7 mouse cellular contexts compared by ENCODE assay signal in genomic region chr2:52894983-52895621, GRCm38 (mm10). TPM values are rescaled to one million over a fixed set of nuclear protein-coding genes. Genes with fewer than 3 reads are reported as not detected.
DNase-seq lines count a peak whose midpoint lies in the region; ATAC-seq and TF ChIP-seq lines count a peak whose summit lies in the region.

No protein-coding gene starts in this region.

- H3K79me3 ChIP-seq in C2C12 (ENCODE audit: low read depth), result peaks cover 4% of the 10 kb centered on the region

- no peaks in the 10 kb centered on the region for H3K27me3 ChIP-seq in C2C12 (ENCODE audit: control insufficient read depth, insufficient read depth, insufficient read length)

- no peak for TF ChIP-seq CTCF in C2C12 (IDR thresholded peaks at IDR 0.05; ENCODE audit: control insufficient read depth, insufficient read depth, insufficient read length)
- no peak for TF ChIP-seq CTCF in gastrocnemius, adult 2 months (IDR thresholded peaks at IDR 0.05)

- intact Hi-C loops in gastrocnemius, adult 2 months (cut with DNase I), result loop anchor here (5.0 kb wide), 1 partner anchor 42 kb away; no protein-coding TSS in a partner anchor

- H3ac ChIP-seq in C2C12 (ENCODE audit: control insufficient read depth, insufficient read length, low read depth), result no peak overlapping the region

- ATAC-seq in megakaryocyte, adult 5-6 weeks (ENCODE audit: poor library complexity, severe bottlenecking), result peak; percentile 90

- peak; percentile 92 for DNase-seq in 3T3-L1 (ENCODE audit: low read depth, low spot score)
- DNase-seq in gastrocnemius, adult 2 months, result peak; percentile 89
- DNase-seq in kidney, adult 8-10 months, result peak; percentile 70
- no peak for DNase-seq in right cerebral cortex, adult 2 months (ENCODE audit: low spot score in 2 of 2)
- no peak for DNase-seq in embryo, embryonic 10 days (ENCODE audit: low spot score)

- H3K4me3 ChIP-seq in C2C12 (ENCODE audit: insufficient read depth, poor library complexity, severe bottlenecking), result no peak overlapping the region
- H3K4me3 ChIP-seq in gastrocnemius, adult 2 months, result no peak overlapping the region; the same call in 1 of the 2 replicates

- peak overlapping the region; percentile 78 for H3K27ac ChIP-seq in gastrocnemius, adult 2 months

- H3K36me3 ChIP-seq in C2C12 (ENCODE audit: control insufficient read depth, insufficient read depth), result no peaks in the 10 kb centered on the region

- H3K79me2 ChIP-seq in C2C12 (ENCODE audit: control insufficient read depth, insufficient read depth), result peaks cover 32% of the 10 kb centered on the region

TF ChIP-seq in C2C12, 6 proteins besides CTCF, POLR2A, EP300 and RAD21:
- TF ChIP-seq CEBPB (IDR thresholded peaks at IDR 0.05; ENCODE audit: low read depth) (no peak), FOSL1 (IDR thresholded peaks at IDR 0.05; ENCODE audit: insufficient read depth, low read length, poor library complexity, severe bottlenecking) (no peak), MAX (IDR thresholded peaks at IDR 0.05) (peak; percentile 41), MYOG (IDR thresholded peaks at IDR 0.05; ENCODE audit: control insufficient read depth, extremely low read depth, insufficient read length) (no peak), MYOD1 (IDR thresholded peaks at IDR 0.05; ENCODE audit: control insufficient read depth, insufficient read length, low read depth) (peak; percentile 64)
TF ChIP-seq in C2C12: peak in this region for 2.

RNA-seq across cellular contexts. Expression of gene Fmnl2, which starts 37.4 kb away (rescaled TPM):
- polyA plus RNA-seq in C2C12 (2012; fragmentation: generic; extraction: Trizol), result 2.6 TPM
- total RNA-seq in gastrocnemius, adult 2 months (2021), result 1 to 10 TPM; 6.0 to 7.0 TPM
- 11.3 and 14.5 TPM in 2 replicates for total RNA-seq in megakaryocyte, adult 5-6 weeks (2015)
- 8.2 and 8.4 TPM in 2 replicates for total RNA-seq in megakaryocyte, adult 5-6 weeks (2017)

Comparison
In these comparisons a context has a peak if more than half of its experiments do, and no peak if none do; other contexts are left out.
1. DNase-seq: peak in 3T3-L1 (single experiment), gastrocnemius, adult 2 months (single experiment) and kidney, adult 8-10 months (2 of 2); none in right cerebral cortex, adult 2 months (0 of 2) and embryo, embryonic 10 days (single experiment).